Comparison of ENCODE assay signal across 18 mouse cellular contexts in the genomic region with DNA sequence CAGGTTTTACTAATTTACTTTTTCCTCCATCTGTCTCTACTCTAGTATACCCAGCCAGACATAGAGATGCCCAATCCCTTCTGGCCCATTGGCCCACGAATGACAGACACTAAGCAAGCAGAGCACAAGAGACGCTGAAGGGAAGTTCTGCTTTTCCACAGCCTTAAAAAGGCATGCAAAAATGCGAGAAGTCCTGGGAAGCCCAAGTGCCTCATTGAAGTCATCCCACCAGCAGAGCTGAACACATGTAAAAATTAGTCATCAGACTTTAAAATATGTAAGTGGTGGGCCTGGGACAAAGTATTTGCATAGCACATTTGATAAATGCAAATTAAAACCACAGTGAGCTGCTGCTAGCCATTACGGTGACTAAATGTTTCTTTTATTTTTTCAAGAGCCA.
DNase-seq lines count a peak whose midpoint lies in the region; ATAC-seq lines count a peak whose summit lies in the region.
"Had no signal": no experiment of that assay in that cellular context is flagged by ENCODE, and none has a peak within 500 bp of the region (broad histone marks: within the 10 kb centered on the region; RNA-seq: fewer than 3 reads in every experiment).

No protein-coding gene starts in this region.

- H3K4me3 ChIP-seq in intestine, embryonic 15.5 days (replicated peaks) = no peak overlapping the region
- no peak overlapping the region for H3K4me3 ChIP-seq in hindbrain, embryonic 16.5 days (ENCODE audit: low read length)
- H3K4me3 ChIP-seq: forebrain, embryonic 12.5 days; heart, embryonic 12.5 days; midbrain, embryonic 15.5 days had no signal

- H3K9ac ChIP-seq in intestine, embryonic 15.5 days = no peak overlapping the region
- H3K9ac ChIP-seq in hindbrain, embryonic 16.5 days (ENCODE audit: low read depth, low read length) = no peak overlapping the region
- H3K9ac ChIP-seq: forebrain, embryonic 12.5 days; heart, embryonic 12.5 days; hindbrain, embryonic 14.5 days; liver, postnatal 0 days; midbrain, embryonic 15.5 days had no signal

- no peak overlapping the region for H3K27ac ChIP-seq in intestine, embryonic 15.5 days
- H3K27ac ChIP-seq in hindbrain, embryonic 16.5 days (ENCODE audit: low read depth, low read length) = no peak overlapping the region
- H3K27ac ChIP-seq: forebrain, embryonic 12.5 days; hindbrain, embryonic 14.5 days; midbrain, embryonic 15.5 days had no signal

- no peaks in the 10 kb centered on the region for H3K4me1 ChIP-seq in intestine, embryonic 15.5 days (replicated peaks)
- H3K4me1 ChIP-seq in hindbrain, embryonic 16.5 days (ENCODE audit: control insufficient read depth, insufficient read depth, low read depth, low read length) = no peaks in the 10 kb centered on the region
- H3K4me1 ChIP-seq: forebrain, embryonic 12.5 days; heart, embryonic 12.5 days; midbrain, embryonic 15.5 days had no signal

- intact Hi-C loops in left cerebral cortex, postnatal 14 days (cut with DNase I) = no loop called here
- intact Hi-C loops in heart, postnatal 36 days (cut with DNase I) = no loop called here

- ATAC-seq in intestine, embryonic 15.5 days = no peak
- no peak for ATAC-seq in hindbrain, embryonic 16.5 days
- ATAC-seq: liver, postnatal 0 days; midbrain, embryonic 15.5 days had no signal

- 89% methylated on average over 4 of the region's 4 CpGs for WGBS in intestine, embryonic 15.5 days
- WGBS in hindbrain, embryonic 16.5 days = 69% methylated on average over 4 of the region's 4 CpGs

- no peaks in the 10 kb centered on the region for H3K27me3 ChIP-seq in intestine, embryonic 15.5 days (replicated peaks)
- no peaks in the 10 kb centered on the region for H3K27me3 ChIP-seq in hindbrain, embryonic 16.5 days (replicated peaks; ENCODE audit: control insufficient read depth, insufficient read depth, low read length)
- H3K27me3 ChIP-seq: forebrain, embryonic 12.5 days; heart, embryonic 12.5 days; midbrain, embryonic 15.5 days had no signal

- no peaks in the 10 kb centered on the region for H3K36me3 ChIP-seq in intestine, embryonic 15.5 days
- H3K36me3 ChIP-seq in hindbrain, embryonic 16.5 days (ENCODE audit: control insufficient read depth, insufficient read depth, low read length) = no peaks in the 10 kb centered on the region
- H3K36me3 ChIP-seq: forebrain, embryonic 12.5 days; midbrain, embryonic 15.5 days had no signal

- no peak overlapping the region for H3K4me2 ChIP-seq in intestine, embryonic 15.5 days (replicated peaks)
- H3K4me2 ChIP-seq in hindbrain, embryonic 16.5 days (ENCODE audit: low read length) = no peak overlapping the region
- H3K4me2 ChIP-seq: forebrain, embryonic 12.5 days; heart, embryonic 12.5 days; hindbrain, embryonic 14.5 days; midbrain, embryonic 15.5 days had no signal

- DNase-seq in 3T3-L1 (ENCODE audit: low read depth, low spot score) = peak; percentile 46
- peak; percentile 4 for DNase-seq in A20 (ENCODE audit: low read depth, low spot score)
- DNase-seq in frontal cortex, postnatal 36 days (ENCODE audit: low spot score in 2 of 2) = peak; percentile 21 to 37
- peak; percentile 41 to 74 for DNase-seq in left cerebral cortex, postnatal 14 days (ENCODE audit: low spot score in 2 of 2)
- DNase-seq in heart, postnatal 36 days = no peak
- DNase-seq: adrenal gland, adult 2 months; cerebellum, adult 9-11 months; gastrocnemius, postnatal 36 days; kidney, adult 2 months; kidney, postnatal 36 days; liver, postnatal 0 days; lung, postnatal 4 days had no signal

- H3K9me3 ChIP-seq in intestine, embryonic 15.5 days = no peaks in the 10 kb centered on the region; the same call in 1 of the 2 replicates
- H3K9me3 ChIP-seq in hindbrain, embryonic 16.5 days (ENCODE audit: control insufficient read depth, low read length) = no peaks in the 10 kb centered on the region
- H3K9me3 ChIP-seq: forebrain, embryonic 12.5 days; heart, embryonic 12.5 days; midbrain, embryonic 15.5 days had no signal

Comparison
In these comparisons a context has a peak if more than half of its experiments do, and no peak if none do; other contexts are left out.
1. DNase-seq: peak in 3T3-L1 (single experiment), A20 (single experiment), frontal cortex, postnatal 36 days (2 of 2) and left cerebral cortex, postnatal 14 days (2 of 2); none in heart, postnatal 36 days (0 of 2).